Mouse (Mus musculus) C2C12 (cell line): Measurements from ENCODE around the gene Boc. TPM values are rescaled to one million over a fixed set of nuclear protein-coding genes. Genes with fewer than 3 reads are reported as not detected.

ENCODE experiments used
- H3K27me3 ChIP-seq: one replicate; pipeline ENCODE4 v1.6.1; 2011; ENCODE audit not compliant: control insufficient read depth, insufficient read depth, insufficient read length
- H3K36me3 ChIP-seq: one replicate; pipeline ENCODE4 v1.6.1; 2011; ENCODE audit not compliant: control insufficient read depth, insufficient read depth
- H3K4me3 ChIP-seq: one replicate; pipeline ENCODE4 v1.5.1; 2011; ENCODE audit warnings: mild to moderate bottlenecking, control low read depth; ENCODE audit not compliant: poor library complexity, insufficient read depth, severe bottlenecking
- H3K79me2 ChIP-seq: one replicate; pipeline ENCODE4 v1.6.1; 2011; ENCODE audit not compliant: control insufficient read depth, insufficient read depth
- H3K79me3 ChIP-seq: one replicate; pipeline ENCODE4 v1.6.1; 2011; ENCODE audit warnings: low read depth, control low read depth
- H3ac ChIP-seq: one replicate; pipeline ENCODE3; 2011; ENCODE audit warnings: low read depth; ENCODE audit not compliant: control insufficient read depth, insufficient read length
- CEBPB ChIP-seq: IDR thresholded peaks from one replicate; pipeline ENCODE4 v1.6.1; 2011; ENCODE audit warnings: low read depth, mild to moderate bottlenecking, control low read depth, moderate library complexity
- CTCF ChIP-seq: IDR thresholded peaks from one replicate; pipeline ENCODE4 v1.5.1; 2011; ENCODE audit not compliant: control insufficient read depth, insufficient read depth, insufficient read length
- FOSL1 ChIP-seq: IDR thresholded peaks from one replicate; pipeline ENCODE4 v1.8.0; 2011; ENCODE audit warnings: mild to moderate bottlenecking, low read length; ENCODE audit not compliant: poor library complexity, insufficient read depth, severe bottlenecking
- MAX ChIP-seq: IDR thresholded peaks from one replicate; pipeline ENCODE4 v1.6.1; 2011; ENCODE audit warnings: mild to moderate bottlenecking, control low read depth
- MYOD1 ChIP-seq: IDR thresholded peaks from one replicate; pipeline ENCODE4 v1.6.1; 2011; ENCODE audit warnings: low read depth; ENCODE audit not compliant: control insufficient read depth, insufficient read length
- MYOG ChIP-seq: IDR thresholded peaks from one replicate; pipeline ENCODE4 v1.6.1; 2011; ENCODE audit not compliant: control insufficient read depth, insufficient read length; ENCODE audit errors: extremely low read depth
- USF1 ChIP-seq: IDR thresholded peaks from one replicate; pipeline ENCODE4 v1.6.1; 2011; ENCODE audit warnings: low read depth, mild to moderate bottlenecking, control low read depth, moderate library complexity
- polyA plus RNA-seq: library from polyadenylated mRNA; unstranded; fragments of >200 nt; fragmentation: generic; extraction: Trizol; gene quantifications from one replicate; pipeline ENCODE4 v1.2.1, GENCODE M21; 2012; ENCODE audit warnings: missing spikeins

Gene Boc
- polyA plus RNA-seq, 1 experiment: 4.4 TPM

DNA sequence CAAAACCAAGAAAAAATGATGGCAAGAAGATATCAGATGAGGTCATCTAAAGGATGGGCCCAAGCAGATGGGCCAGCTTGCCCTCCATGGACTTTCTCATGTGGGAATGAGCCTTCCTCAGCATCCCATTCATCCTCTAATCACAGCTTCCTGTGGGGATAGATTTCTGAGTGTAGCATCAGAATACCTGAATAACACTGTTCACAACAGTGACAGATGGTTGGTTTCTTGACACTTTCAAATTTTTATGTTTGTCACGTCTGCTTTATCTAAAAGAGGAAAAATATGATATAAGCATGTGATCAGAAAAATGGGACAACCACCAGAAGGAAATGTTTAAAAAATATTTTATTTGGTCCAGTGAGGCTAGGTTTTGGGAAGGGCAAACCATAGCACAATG is 30.8 kb upstream of the Boc start:
- H3K27me3 ChIP-seq: no peaks in the 10 kb centered on the region
- no peaks in the 10 kb centered on the region for H3K79me2 ChIP-seq
- no peak overlapping the region for H3K4me3 ChIP-seq
- H3ac ChIP-seq: no peak overlapping the region
- no peak for TF ChIP-seq MYOG
- no peak for TF ChIP-seq CEBPB
- TF ChIP-seq CTCF: no peak
- no peak for TF ChIP-seq MYOD1
- TF ChIP-seq FOSL1: no peak
- no peak for TF ChIP-seq USF1
- no peak for TF ChIP-seq MAX
- H3K79me3 ChIP-seq: no peaks in the 10 kb centered on the region
- H3K36me3 ChIP-seq: no peaks in the 10 kb centered on the region

DNA sequence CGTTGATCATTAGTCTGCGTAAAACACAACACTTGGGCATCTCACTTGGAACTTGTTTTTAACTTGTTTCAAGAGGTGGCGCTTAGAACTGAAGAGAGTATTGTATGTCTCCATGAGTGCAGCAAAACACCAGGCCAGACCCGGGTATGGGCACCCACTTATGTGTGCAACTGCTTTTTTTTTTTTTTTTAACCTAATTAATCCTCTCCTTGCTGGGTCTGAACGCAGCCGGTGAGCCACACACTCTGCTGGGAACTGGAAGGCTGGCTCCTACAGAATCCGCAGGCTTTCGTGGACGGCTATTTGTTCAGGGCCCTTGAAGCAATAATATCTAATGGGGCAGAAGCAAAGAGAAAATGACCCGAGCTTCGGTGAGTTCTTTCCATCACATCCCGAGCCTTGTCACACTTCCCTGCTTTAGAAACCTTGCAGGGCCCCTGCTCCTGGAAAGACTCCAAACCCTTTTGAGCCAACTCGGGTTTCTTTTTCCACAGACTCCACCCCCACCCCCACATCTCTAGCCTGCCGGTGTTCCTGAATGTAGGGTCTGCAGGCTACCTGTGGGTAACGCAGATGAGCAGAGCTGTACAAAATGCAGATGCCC is 20.8 kb upstream of the Boc start:
- H3K27me3 ChIP-seq: no peaks in the 10 kb centered on the region
- no peaks in the 10 kb centered on the region for H3K79me2 ChIP-seq
- H3K36me3 ChIP-seq: no peaks in the 10 kb centered on the region
- no peak overlapping the region for H3K4me3 ChIP-seq
- TF ChIP-seq MAX (no peak), USF1 (no peak), CEBPB (no peak), CTCF (no peak), FOSL1 (no peak), MYOG (no peak), MYOD1 (no peak)
- H3K79me3 ChIP-seq: no peaks in the 10 kb centered on the region
- no peak overlapping the region for H3ac ChIP-seq

DNA sequence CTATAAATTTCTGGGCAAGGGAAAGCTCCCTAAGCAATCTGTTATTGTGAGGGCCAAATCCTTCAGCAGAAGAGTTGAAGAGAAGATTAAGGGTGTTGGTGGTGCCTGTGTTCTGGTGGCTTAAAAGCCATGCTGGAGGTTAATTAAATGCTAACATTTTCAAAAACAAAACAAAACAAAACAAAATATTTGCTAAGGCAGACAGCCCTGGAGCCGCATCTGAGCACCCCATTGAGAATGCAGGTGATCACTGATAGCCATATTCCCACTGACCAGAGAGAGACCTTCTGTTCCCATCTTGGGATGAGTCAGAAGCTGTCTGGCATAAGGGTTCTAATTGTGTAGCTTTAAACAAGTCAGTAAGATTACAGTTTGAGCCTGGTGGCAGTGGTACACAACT is 19.9 kb upstream of the Boc start:
- Histone ChIP-seq H3K79me2 (no peaks in the 10 kb centered on the region), H3K4me3 (no peak overlapping the region), H3K27me3 (no peaks in the 10 kb centered on the region), H3K79me3 (no peaks in the 10 kb centered on the region), H3K36me3 (no peaks in the 10 kb centered on the region), H3ac (no peak overlapping the region)
- TF ChIP-seq FOSL1 (no peak), MYOD1 (no peak), CEBPB (no peak), MAX (no peak), MYOG (no peak), USF1 (no peak), CTCF (no peak)

DNA sequence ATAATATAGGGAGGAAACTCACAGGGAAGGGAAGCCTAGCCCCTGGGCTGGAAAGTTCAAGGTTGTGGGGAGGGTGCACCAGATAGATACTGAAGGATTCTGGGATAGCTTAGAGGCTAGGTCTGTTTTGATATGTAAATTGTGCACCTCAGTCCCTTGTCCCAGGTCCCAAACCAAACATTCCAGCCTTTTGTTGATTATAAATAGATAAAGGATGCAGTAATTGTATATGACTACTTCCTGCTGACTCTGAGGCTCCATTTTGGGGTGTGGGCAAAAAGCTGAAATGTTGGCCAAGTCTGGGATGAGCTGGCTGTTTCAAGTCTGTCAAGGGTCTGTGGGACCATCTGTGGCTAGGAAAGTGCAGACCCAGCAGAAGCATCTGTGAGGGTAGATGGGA is 9.4 kb upstream of the Boc start:
- no peaks in the 10 kb centered on the region for H3K36me3 ChIP-seq
- H3K79me2 ChIP-seq: no peaks in the 10 kb centered on the region
- no peak overlapping the region for H3ac ChIP-seq
- no peaks in the 10 kb centered on the region for H3K79me3 ChIP-seq
- no peak overlapping the region for H3K4me3 ChIP-seq
- no peak for TF ChIP-seq MYOD1
- no peak for TF ChIP-seq CTCF
- no peak for TF ChIP-seq FOSL1
- no peak for TF ChIP-seq USF1
- TF ChIP-seq MAX: no peak
- TF ChIP-seq CEBPB: no peak
- TF ChIP-seq MYOG: no peak
- peaks cover 6% of the 10 kb centered on the region for H3K27me3 ChIP-seq

DNA sequence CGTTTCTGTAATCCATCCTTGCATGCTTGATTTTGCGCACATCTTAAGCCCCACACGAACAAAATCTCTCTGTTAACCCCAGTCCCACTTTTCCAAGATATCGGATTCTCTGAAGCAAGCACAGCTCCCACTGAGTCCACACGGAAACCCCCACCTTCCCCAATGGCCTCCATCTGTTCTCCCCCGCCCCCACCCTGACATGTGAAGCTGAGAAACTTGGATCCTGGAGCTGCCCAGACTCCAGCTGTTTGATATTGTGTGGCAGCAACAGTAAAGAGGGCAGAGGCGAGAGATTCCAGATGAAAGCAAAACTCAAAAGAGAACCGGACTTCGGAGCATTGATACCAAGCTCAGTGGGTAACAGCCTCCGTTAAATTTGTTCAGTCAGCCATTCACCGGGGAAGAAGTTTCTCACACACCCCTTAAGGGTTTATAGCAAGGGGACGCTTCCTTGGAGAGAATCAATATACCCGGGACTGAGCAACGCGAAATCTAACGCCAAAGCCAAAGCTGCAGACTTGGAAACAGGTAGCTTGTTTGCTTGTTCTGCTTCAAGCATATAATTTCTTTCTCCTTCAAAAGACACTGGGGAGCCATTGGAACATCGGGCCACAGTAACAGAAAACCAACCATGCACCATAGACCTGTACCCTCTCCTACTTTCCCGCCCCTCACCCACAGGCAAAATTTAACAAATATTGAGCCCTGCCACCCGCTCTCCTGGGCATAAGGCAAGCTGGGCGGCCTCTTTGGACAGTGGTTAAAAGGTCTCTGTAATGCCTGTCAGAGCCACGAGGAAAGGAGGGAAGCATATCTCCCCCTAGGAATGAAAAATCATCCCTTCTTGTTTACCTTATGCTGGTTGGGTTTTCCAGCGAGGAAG is 6.9 kb upstream of the Boc start:
- no peak overlapping the region for H3K4me3 ChIP-seq
- no peaks in the 10 kb centered on the region for H3K36me3 ChIP-seq
- H3K79me2 ChIP-seq: no peaks in the 10 kb centered on the region

DNA sequence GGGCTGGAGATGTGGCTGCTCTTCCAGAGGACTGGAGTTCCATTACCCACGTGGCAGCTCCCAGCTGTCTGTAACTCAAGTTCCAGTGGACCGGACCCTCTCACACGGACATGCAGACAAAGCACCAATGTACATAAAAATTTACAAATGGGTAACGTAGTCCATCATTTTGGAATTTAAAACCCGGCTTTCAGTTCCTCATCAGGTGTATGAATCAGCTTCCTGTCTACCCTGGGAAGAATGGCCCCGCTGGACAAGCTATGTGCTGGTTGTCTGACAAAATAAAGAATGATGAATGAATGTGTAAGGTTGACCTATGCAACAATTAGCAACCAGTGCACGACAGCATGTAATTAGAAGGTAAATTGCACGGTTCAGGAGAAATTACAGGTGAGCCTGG is 5.7 kb upstream of the Boc start:
- Histone ChIP-seq H3K79me2 (no peaks in the 10 kb centered on the region), H3K36me3 (no peaks in the 10 kb centered on the region), H3K4me3 (no peak overlapping the region), H3K79me3 (no peaks in the 10 kb centered on the region), H3ac (no peak overlapping the region), H3K27me3 (peaks cover 6% of the 10 kb centered on the region)
- TF ChIP-seq CTCF: no peak
- TF ChIP-seq MYOD1: no peak
- no peak for TF ChIP-seq USF1
- TF ChIP-seq MYOG: no peak

More for the DNA sequence above, 6.9 kb upstream of the Boc start:
- no peak overlapping the region for H3ac ChIP-seq
- H3K79me3 ChIP-seq: no peaks in the 10 kb centered on the region
- no peak for TF ChIP-seq FOSL1
- H3K27me3 ChIP-seq: peaks cover 6% of the 10 kb centered on the region
